Mouse (Mus musculus) midbrain, embryonic 15.5 days (tissue): ENCODE results near the gene Olfr1220. TPM values are rescaled to one million over a fixed set of nuclear protein-coding genes. Genes with fewer than 3 reads are reported as not detected.

ENCODE experiments used
- ATAC-seq: fragments of 200-750 bp; cut with Nextera tagmentation; replicated peaks from 2 replicates; pipeline ENCODE4 v1.8.0; 2017; ENCODE audit warnings: moderate TSS enrichment
- H3K27ac ChIP-seq: fragments of 300-500 bp; sonication (generic); 2 replicates; pipeline ENCODE4 v1.5.1; 2015; ENCODE audit warnings: mild to moderate bottlenecking, inconsistent platforms
- H3K27me3 ChIP-seq: fragments of 300-500 bp; sonication (generic); replicated peaks from 2 replicates; pipeline ENCODE4 v1.6.1; 2015; ENCODE audit warnings: inconsistent platforms
- H3K36me3 ChIP-seq: fragments of 300-500 bp; sonication (generic); replicated peaks from 2 replicates; pipeline ENCODE4 v1.6.1; 2015; ENCODE audit warnings: inconsistent platforms
- H3K4me1 ChIP-seq: fragments of 300-500 bp; sonication (generic); 2 replicates; pipeline ENCODE4 v1.6.1; 2015; ENCODE audit warnings: inconsistent platforms
- H3K4me2 ChIP-seq: fragments of 300-500 bp; sonication (generic); 2 replicates; pipeline ENCODE4 v1.6.1; 2015; ENCODE audit warnings: inconsistent platforms, mild to moderate bottlenecking, moderate library complexity
- H3K4me3 ChIP-seq: fragments of 300-500 bp; sonication (generic); 2 replicates; pipeline ENCODE4 v1.5.1; 2015; ENCODE audit warnings: mild to moderate bottlenecking, inconsistent platforms
- H3K9ac ChIP-seq: fragments of 300-500 bp; sonication (generic); 2 replicates; pipeline ENCODE4 v1.6.1; 2015; ENCODE audit warnings: mild to moderate bottlenecking, inconsistent platforms
- H3K9me3 ChIP-seq: fragments of 300-500 bp; sonication (generic); 2 replicates; pipeline ENCODE4 v1.6.1; 2016; ENCODE audit warnings: inconsistent platforms
- WGBS: fragments of 180-500 bp; shearing (Covaris S2); methylation state at CpG from one replicate; pipeline ENCODE4 v1.1.7; 2015; ENCODE audit warnings: mixed read lengths; 5-methylcytosine and 5-hydroxymethylcytosine counted together
- polyA plus RNA-seq: library from polyadenylated mRNA; unstranded; fragments of >200 nt; fragmentation: Nextera tagmentation; extraction: Ambion mirVana; gene quantifications from 2 replicates; pipeline ENCODE4 v1.2.1, GENCODE M21; 2015

The Olfr1220 gene
- polyA plus RNA-seq = not detected in 2 replicates

GRCm38 (mm10) chr2:89106735-89107134 lies at the start of gene Olfr1220:
Gene Olfr1220 (minus strand): TSS chr2:89106835.
- no peak within 1 kb of the TSS for H3K4me2 ChIP-seq
- WGBS = 79% methylated on average over 3 of the region's 3 CpGs

DNA sequence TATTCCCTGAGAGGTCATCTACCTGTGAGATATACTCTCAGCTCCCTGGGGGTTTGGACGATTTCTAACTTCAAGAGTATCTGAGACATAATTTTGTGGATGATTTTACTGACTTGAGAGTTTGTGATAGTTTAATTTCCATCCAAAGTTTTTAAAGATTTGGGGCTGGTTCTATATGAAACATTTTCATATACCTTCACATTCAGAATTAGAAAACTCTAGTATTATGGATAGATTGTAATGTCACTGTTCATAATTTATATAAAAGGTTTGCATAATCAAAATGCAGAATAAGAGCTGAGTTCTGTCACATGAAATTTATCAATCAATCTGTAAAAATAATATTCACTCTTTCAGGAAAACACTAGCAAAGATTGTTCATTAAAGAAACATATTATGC lies 44.8 kb upstream of the Olfr1220 start, which contains the start of gene Olfr1223:
TSS of gene Olfr1223 (minus strand) at position 101 of the 400 bp plus-strand sequence.
- Histone ChIP-seq H3K4me1 (no peaks in the 10 kb centered on the region), H3K27me3 (no peaks in the 10 kb centered on the region), H3K4me3 (no peak within 1 kb of the TSS), H3K9me3 (no peaks in the 10 kb centered on the region), H3K27ac (no peak within 1 kb of the TSS), H3K9ac (no peak within 1 kb of the TSS), H3K4me2 (no peak within 1 kb of the TSS), H3K36me3 (no peaks in the 10 kb centered on the region)
- ATAC-seq = no peak
- 87% methylated on average over 1 of the region's 1 CpGs for WGBS

More at GRCm38 (mm10) chr2:89106735-89107134, at the start of gene Olfr1220:
- Histone ChIP-seq H3K4me1 (no peaks in the 10 kb centered on the region), H3K27ac (no peak within 1 kb of the TSS), H3K36me3 (no peaks in the 10 kb centered on the region), H3K9ac (no peak within 1 kb of the TSS), H3K9me3 (no peaks in the 10 kb centered on the region), H3K4me3 (no peak within 1 kb of the TSS), H3K27me3 (no peaks in the 10 kb centered on the region)
- no peak for ATAC-seq

DNA sequence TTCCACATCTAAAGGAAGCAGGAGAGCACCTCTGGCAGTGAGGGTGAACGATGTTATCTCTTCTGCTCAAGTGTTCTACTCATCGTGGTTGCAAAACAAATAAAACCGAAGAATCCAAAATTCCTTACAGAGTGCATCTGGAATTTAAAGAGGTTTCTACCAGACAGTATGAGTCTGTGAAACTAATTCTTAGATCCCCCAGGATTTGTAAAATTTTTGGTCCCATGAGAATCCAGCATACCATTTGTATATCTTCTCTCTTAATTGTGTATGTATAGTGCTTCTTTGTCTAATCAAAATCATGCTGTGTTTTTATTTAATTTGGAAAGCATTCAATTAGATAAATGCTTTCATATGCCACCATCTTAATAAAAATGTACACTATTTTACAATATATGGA lies 26.3 kb upstream of the Olfr1220 start, which contains the start of gene Olfr1222:
TSS of gene Olfr1222 (minus strand) at position 101 of the 400 bp plus-strand sequence.
- ATAC-seq = no peak
- 78% methylated on average over 3 of the region's 3 CpGs for WGBS
- Histone ChIP-seq H3K4me2 (no peak within 1 kb of the TSS), H3K4me3 (no peak within 1 kb of the TSS), H3K9ac (no peak within 1 kb of the TSS), H3K36me3 (no peaks in the 10 kb centered on the region), H3K4me1 (no peaks in the 10 kb centered on the region), H3K9me3 (no peaks in the 10 kb centered on the region), H3K27ac (no peak within 1 kb of the TSS), H3K27me3 (no peaks in the 10 kb centered on the region)

DNA sequence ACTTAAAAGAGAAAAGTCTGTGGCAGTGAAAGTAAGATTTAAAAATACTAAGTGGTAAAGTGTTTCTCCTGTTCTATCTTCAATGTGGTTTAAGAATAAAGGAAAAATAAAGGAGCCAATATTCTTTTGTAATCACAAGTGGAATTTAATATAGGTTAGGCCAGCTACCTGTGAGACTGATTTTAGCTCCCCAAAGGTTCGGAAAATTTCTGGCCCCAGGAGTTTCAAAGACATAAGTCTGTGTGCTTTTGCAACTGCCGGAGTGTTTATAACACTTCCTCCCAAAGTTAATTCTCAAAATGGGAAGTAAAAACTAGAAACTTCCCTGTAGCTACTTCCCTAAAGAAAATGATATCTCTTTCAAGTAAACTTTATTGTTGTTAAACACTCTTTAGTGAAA lies 10.5 kb upstream of the Olfr1220 start, which contains the start of gene Olfr1221:
TSS of gene Olfr1221 (minus strand) at position 101 of the 400 bp plus-strand sequence.
- ATAC-seq = no peak
- H3K9ac ChIP-seq = no peak within 1 kb of the TSS
- no peak within 1 kb of the TSS for H3K4me3 ChIP-seq
- no peaks in the 10 kb centered on the region for H3K9me3 ChIP-seq
- H3K36me3 ChIP-seq = no peaks in the 10 kb centered on the region
- H3K27ac ChIP-seq = no peak within 1 kb of the TSS
- 90% methylated on average over 2 of the region's 2 CpGs for WGBS
- H3K4me2 ChIP-seq = no peak within 1 kb of the TSS
- H3K27me3 ChIP-seq = no peaks in the 10 kb centered on the region
- no peaks in the 10 kb centered on the region for H3K4me1 ChIP-seq

GRCm38 (mm10) chr2:89105651-89106050 lies 984 bp downstream of the Olfr1220 start:
- no peak overlapping the region for H3K4me2 ChIP-seq
- H3K4me1 ChIP-seq = no peaks in the 10 kb centered on the region
- no peak overlapping the region for H3K27ac ChIP-seq
- H3K36me3 ChIP-seq = no peaks in the 10 kb centered on the region
- ATAC-seq = no peak
- H3K9ac ChIP-seq = no peak overlapping the region
- H3K4me3 ChIP-seq = no peak overlapping the region
- H3K27me3 ChIP-seq = no peaks in the 10 kb centered on the region
- H3K9me3 ChIP-seq = no peaks in the 10 kb centered on the region

DNA sequence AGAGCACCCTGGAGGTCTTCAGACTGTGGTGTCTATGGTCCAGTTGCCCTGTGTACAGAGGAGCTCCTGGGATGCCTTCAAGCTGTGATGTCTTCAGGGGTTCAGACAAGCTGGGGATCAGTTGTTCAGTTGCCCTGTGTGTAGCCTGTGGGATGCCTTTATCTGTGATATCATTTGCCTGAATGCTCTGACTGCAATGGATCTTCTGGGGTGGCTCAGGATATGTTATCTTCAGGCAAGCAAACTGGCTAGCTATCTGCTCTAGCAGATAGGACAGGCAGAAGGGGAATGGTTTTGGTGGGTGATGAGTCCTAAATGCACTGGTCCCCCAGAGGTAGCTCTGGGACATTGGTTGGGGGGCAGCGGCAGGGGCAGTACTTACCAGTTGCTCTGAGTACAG lies 12.8 kb downstream of the Olfr1220 start:
- Histone ChIP-seq H3K27me3 (no peaks in the 10 kb centered on the region), H3K9me3 (no peaks in the 10 kb centered on the region), H3K4me1 (no peaks in the 10 kb centered on the region), H3K4me2 (no peak overlapping the region), H3K4me3 (no peak overlapping the region), H3K27ac (no peak overlapping the region), H3K9ac (no peak overlapping the region), H3K36me3 (no peaks in the 10 kb centered on the region)
- 100% methylated on average over 1 of the region's 1 CpGs for WGBS
- no peak for ATAC-seq

- no peak for ATAC-seq
- H3K4me3 ChIP-seq = no peak within 1 kb of the TSS
- no peaks in the 10 kb centered on the region for H3K36me3 ChIP-seq
- no peak within 1 kb of the TSS for H3K9ac ChIP-seq
- H3K4me2 ChIP-seq = no peak within 1 kb of the TSS
- no peaks in the 10 kb centered on the region for H3K4me1 ChIP-seq
- H3K27me3 ChIP-seq = no peaks in the 10 kb centered on the region
- no peak within 1 kb of the TSS for H3K27ac ChIP-seq
- H3K9me3 ChIP-seq = no peaks in the 10 kb centered on the region
- 64% methylated on average over 1 of the region's 1 CpGs for WGBS
These were observed 23.2 kb downstream of the Olfr1220 start, which contains the start of gene Olfr1219 for GRCm38 (mm10) chr2:89083413-89083812. Gene Olfr1219 (minus strand): TSS chr2:89083513.

DNA sequence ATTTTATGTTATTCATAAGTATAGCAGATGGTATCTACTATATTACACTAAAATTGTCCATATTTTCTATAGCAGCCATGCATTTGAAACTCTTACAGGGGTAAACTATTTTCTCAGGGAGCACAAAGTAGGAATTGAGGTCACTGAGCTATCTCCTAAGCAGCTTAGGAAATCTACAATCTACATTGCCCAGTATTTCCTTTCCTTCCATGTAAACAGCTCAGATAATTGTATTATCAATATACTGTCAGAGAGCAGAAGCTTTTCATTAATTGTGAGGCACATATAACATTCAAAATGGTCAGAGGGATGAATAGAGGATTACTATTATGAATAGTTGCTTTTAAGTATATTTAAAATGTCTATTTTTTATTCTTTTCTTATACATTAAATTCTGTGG lies 25.1 kb downstream of the Olfr1220 start:
- no peak overlapping the region for H3K4me2 ChIP-seq
- H3K9me3 ChIP-seq = no peaks in the 10 kb centered on the region

GRCm38 (mm10) chr2:89061087-89061486 lies 45.5 kb downstream of the Olfr1220 start, which contains the start of gene Olfr1218:
Gene Olfr1218 (minus strand): TSS chr2:89061187.
- Histone ChIP-seq H3K9me3 (no peaks in the 10 kb centered on the region), H3K4me3 (no peak within 1 kb of the TSS), H3K27ac (no peak within 1 kb of the TSS), H3K36me3 (no peaks in the 10 kb centered on the region), H3K9ac (no peak within 1 kb of the TSS), H3K4me1 (no peaks in the 10 kb centered on the region), H3K27me3 (no peaks in the 10 kb centered on the region), H3K4me2 (no peak within 1 kb of the TSS)
- no peak for ATAC-seq

More for the DNA sequence above, 25.1 kb downstream of the Olfr1220 start:
- H3K36me3 ChIP-seq = no peaks in the 10 kb centered on the region
- no peak overlapping the region for H3K4me3 ChIP-seq
- no peaks in the 10 kb centered on the region for H3K4me1 ChIP-seq
- H3K9ac ChIP-seq = no peak overlapping the region
- no peak for ATAC-seq
- no peak overlapping the region for H3K27ac ChIP-seq
- no peaks in the 10 kb centered on the region for H3K27me3 ChIP-seq

Other genes starting within 250 kb of the Olfr1220 start
- gene Olfr1206, start 243.6 kb downstream of the Olfr1220 start, polyA plus RNA-seq = not detected in 2 replicates
- not detected in 2 replicates for gene Olfr1208, start 204.5 kb downstream of the Olfr1220 start, polyA plus RNA-seq
- not detected in 2 replicates for gene Olfr1209, start 191.7 kb downstream of the Olfr1220 start, polyA plus RNA-seq
- not detected in 2 replicates for gene Olfr1211, start 168.7 kb downstream of the Olfr1220 start, polyA plus RNA-seq
- not detected in 2 replicates for gene Olfr1212, start 152.9 kb downstream of the Olfr1220 start, polyA plus RNA-seq
- gene Gm13762, start 126.6 kb downstream of the Olfr1220 start, polyA plus RNA-seq = not detected in 2 replicates
- gene Olfr1214, start 114.2 kb downstream of the Olfr1220 start, polyA plus RNA-seq = not detected in 2 replicates
- gene Olfr1215, start 99.9 kb downstream of the Olfr1220 start, polyA plus RNA-seq = not detected in 2 replicates
- not detected in 2 replicates for gene Olfr1216, start 88.5 kb downstream of the Olfr1220 start, polyA plus RNA-seq
- not detected in 2 replicates for gene Olfr1217, start 74.8 kb downstream of the Olfr1220 start, polyA plus RNA-seq
- not detected in 2 replicates for gene Olfr1218, start 45.6 kb downstream of the Olfr1220 start, polyA plus RNA-seq
- gene Olfr1219, start 23.3 kb downstream of the Olfr1220 start, polyA plus RNA-seq = not detected in 2 replicates
- gene Olfr1221, start 10.4 kb upstream of the Olfr1220 start, polyA plus RNA-seq = not detected in 2 replicates
- not detected in 2 replicates for gene Olfr1222, start 26.2 kb upstream of the Olfr1220 start, polyA plus RNA-seq
- not detected in 2 replicates for gene Olfr1223, start 44.7 kb upstream of the Olfr1220 start, polyA plus RNA-seq
- gene Olfr1224-ps1, start 57.3 kb upstream of the Olfr1220 start, polyA plus RNA-seq = not detected in 2 replicates
- not detected in 2 replicates for gene Olfr1225, start 67.8 kb upstream of the Olfr1220 start, polyA plus RNA-seq
- gene Olfr1226, start 93.2 kb upstream of the Olfr1220 start, polyA plus RNA-seq = not detected in 2 replicates
- gene Olfr1228, start 147.2 kb upstream of the Olfr1220 start, polyA plus RNA-seq = not detected in 2 replicates
- gene Olfr1229, start 181.2 kb upstream of the Olfr1220 start, polyA plus RNA-seq = not detected in 2 replicates
- not detected in 2 replicates for gene Olfr1230, start 190.4 kb upstream of the Olfr1220 start, polyA plus RNA-seq
- not detected in 2 replicates for gene Olfr1231, start 200.2 kb upstream of the Olfr1220 start, polyA plus RNA-seq
- not detected in 2 replicates for gene Olfr1232, start 222.8 kb upstream of the Olfr1220 start, polyA plus RNA-seq
- gene Olfr1233, start 235.6 kb upstream of the Olfr1220 start, polyA plus RNA-seq = not detected in 2 replicates